Mouse (Mus musculus): ENCODE results near the gene Gm13723. TPM values are rescaled to one million over a fixed set of nuclear protein-coding genes. Genes with fewer than 3 reads are reported as not detected.

Gene Gm13723
- not detected in 2 replicates for polyA plus RNA-seq (2015; fragmentation: Nextera tagmentation; extraction: Ambion mirVana)

GRCm38 (mm10) chr2:86874702-86875101 is at the start of gene Gm13723:
Gm13723 (minus strand) TSS chr2:86874802.
- Histone ChIP-seq H3K4me2 (no peak within 1 kb of the TSS), H3K27ac (no peak within 1 kb of the TSS), H3K27me3 (no peaks in the 10 kb centered on the region), H3K9me3 (replicated peaks) (no peaks in the 10 kb centered on the region), H3K36me3 (no peaks in the 10 kb centered on the region), H3K4me1 (replicated peaks) (no peaks in the 10 kb centered on the region), H3K9ac (no peak within 1 kb of the TSS), H3K4me3 (no peak within 1 kb of the TSS)
- WGBS = 54% methylated on average over 1 of the region's 1 CpGs
- no peak for ATAC-seq (replicated peaks; ENCODE audit: insufficient number of reproducible peaks, insufficient read depth, low FRiP score, low read depth)

GRCm38 (mm10) chr2:86905647-86906046 is 31.0 kb upstream of the Gm13723 start:
- Histone ChIP-seq H3K27me3 (no peaks in the 10 kb centered on the region), H3K4me2 (no peak overlapping the region), H3K4me3 (no peak overlapping the region), H3K4me1 (replicated peaks) (no peaks in the 10 kb centered on the region), H3K9me3 (replicated peaks) (no peaks in the 10 kb centered on the region), H3K27ac (no peak overlapping the region), H3K9ac (no peak overlapping the region), H3K36me3 (no peaks in the 10 kb centered on the region)
- no peak for ATAC-seq (replicated peaks; ENCODE audit: insufficient number of reproducible peaks, insufficient read depth, low FRiP score, low read depth)
- WGBS = 76% methylated on average over 2 of the region's 2 CpGs

GRCm38 (mm10) chr2:86892116-86892515 is 17.5 kb upstream of the Gm13723 start, which contains the start of gene Olfr1097:
Olfr1097 (minus strand) TSS chr2:86892216.
- H3K4me2 ChIP-seq = no peak within 1 kb of the TSS
- WGBS = 75% methylated on average over 1 of the region's 1 CpGs
- H3K9ac ChIP-seq = no peak within 1 kb of the TSS
- no peak within 1 kb of the TSS for H3K27ac ChIP-seq
- ATAC-seq (replicated peaks; ENCODE audit: insufficient number of reproducible peaks, insufficient read depth, low FRiP score, low read depth) = no peak
- H3K27me3 ChIP-seq = no peaks in the 10 kb centered on the region
- H3K4me1 ChIP-seq (replicated peaks) = no peaks in the 10 kb centered on the region
- no peaks in the 10 kb centered on the region for H3K9me3 ChIP-seq (replicated peaks)
- no peak within 1 kb of the TSS for H3K4me3 ChIP-seq
- no peaks in the 10 kb centered on the region for H3K36me3 ChIP-seq

DNA sequence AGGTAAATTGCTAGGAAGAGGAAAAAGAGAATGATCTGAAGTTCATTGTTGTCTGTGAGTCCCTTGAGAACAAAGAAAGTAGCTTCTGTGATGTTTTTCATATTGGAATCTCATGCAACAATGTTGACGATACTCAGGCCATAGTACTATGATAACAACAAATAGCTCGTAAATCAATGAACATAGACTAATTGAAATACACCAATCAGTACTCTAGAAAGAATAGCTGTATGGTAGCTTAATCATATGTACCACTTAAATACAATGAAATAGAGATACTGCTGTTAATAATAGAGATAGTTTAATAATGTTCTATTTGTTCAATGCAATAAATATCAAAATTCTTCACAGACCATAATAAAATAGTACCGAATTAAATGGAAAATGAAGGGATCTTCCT is 23.0 kb downstream of the Gm13723 start, which contains the start of gene Olfr1095:
Olfr1095 (minus strand) TSS at position 101 of the 400 bp plus-strand sequence.
- H3K27me3 ChIP-seq = no peaks in the 10 kb centered on the region
- H3K4me2 ChIP-seq = no peak within 1 kb of the TSS
- H3K4me3 ChIP-seq = no peak within 1 kb of the TSS
- no peaks in the 10 kb centered on the region for H3K9me3 ChIP-seq (replicated peaks)
- H3K36me3 ChIP-seq = no peaks in the 10 kb centered on the region
- 84% methylated on average over 3 of the region's 3 CpGs for WGBS
- no peak within 1 kb of the TSS for H3K27ac ChIP-seq
- H3K4me1 ChIP-seq (replicated peaks) = no peaks in the 10 kb centered on the region
- H3K9ac ChIP-seq = no peak within 1 kb of the TSS
- no peak for ATAC-seq (replicated peaks; ENCODE audit: insufficient number of reproducible peaks, insufficient read depth, low FRiP score, low read depth)

DNA sequence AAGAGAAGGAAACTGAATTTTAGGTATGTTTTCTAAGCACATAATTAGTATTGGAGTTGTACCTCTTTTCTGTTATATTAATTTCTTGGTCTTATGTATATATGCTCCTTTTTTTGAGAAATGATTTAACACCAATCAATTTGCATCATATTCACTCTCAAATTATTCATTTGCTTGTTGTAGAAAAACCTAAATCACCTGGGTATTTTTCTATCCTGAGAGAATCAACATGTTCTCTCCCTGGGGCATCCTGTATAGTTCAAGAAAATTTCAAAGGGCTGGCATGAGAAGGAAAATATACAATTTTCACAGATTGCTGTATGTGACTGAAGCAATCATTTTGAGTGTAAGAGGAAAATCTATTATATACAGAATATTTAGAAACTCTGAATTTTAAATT is 50.2 kb downstream of the Gm13723 start, which contains the start of gene Olfr1094:
Olfr1094 (plus strand) TSS at position 301 of the 400 bp plus-strand sequence.
- H3K4me2 ChIP-seq = no peak within 1 kb of the TSS

More for the DNA sequence above, 50.2 kb downstream of the Gm13723 start, which contains the start of gene Olfr1094:
- Histone ChIP-seq H3K36me3 (no peaks in the 10 kb centered on the region), H3K27ac (no peak within 1 kb of the TSS), H3K27me3 (no peaks in the 10 kb centered on the region), H3K9me3 (replicated peaks) (no peaks in the 10 kb centered on the region), H3K4me1 (replicated peaks) (no peaks in the 10 kb centered on the region), H3K9ac (no peak within 1 kb of the TSS), H3K4me3 (no peak within 1 kb of the TSS)
- ATAC-seq (replicated peaks; ENCODE audit: insufficient number of reproducible peaks, insufficient read depth, low FRiP score, low read depth) = no peak

Other genes starting within 250 kb of the Gm13723 start
- gene Olfr1084, start 235.1 kb downstream of the Gm13723 start, polyA plus RNA-seq (2015; fragmentation: Nextera tagmentation; extraction: Ambion mirVana) = not detected in 2 replicates
- gene Olfr1085, start 212.8 kb downstream of the Gm13723 start, polyA plus RNA-seq (2015; fragmentation: Nextera tagmentation; extraction: Ambion mirVana) = not detected in 2 replicates
- gene Olfr1086, start 194.7 kb downstream of the Gm13723 start, polyA plus RNA-seq (2015; fragmentation: Nextera tagmentation; extraction: Ambion mirVana) = not detected in 2 replicates
- not detected in 2 replicates for gene Olfr1087, start 176.4 kb downstream of the Gm13723 start, polyA plus RNA-seq (2015; fragmentation: Nextera tagmentation; extraction: Ambion mirVana)
- not detected in 2 replicates for gene Olfr1089, start 141.1 kb downstream of the Gm13723 start, polyA plus RNA-seq (2015; fragmentation: Nextera tagmentation; extraction: Ambion mirVana)
- gene Olfr1090, start 115.8 kb downstream of the Gm13723 start, polyA plus RNA-seq (2015; fragmentation: Nextera tagmentation; extraction: Ambion mirVana) = not detected in 2 replicates
- not detected in 2 replicates for gene Olfr1093, start 92.3 kb downstream of the Gm13723 start, polyA plus RNA-seq (2015; fragmentation: Nextera tagmentation; extraction: Ambion mirVana)
- gene Olfr141, start 64.8 kb downstream of the Gm13723 start, polyA plus RNA-seq (2015; fragmentation: Nextera tagmentation; extraction: Ambion mirVana) = not detected in 2 replicates
- not detected in 2 replicates for gene Olfr1094, start 50.1 kb downstream of the Gm13723 start, polyA plus RNA-seq (2015; fragmentation: Nextera tagmentation; extraction: Ambion mirVana)
- not detected in 2 replicates for gene Olfr1095, start 23.1 kb downstream of the Gm13723 start, polyA plus RNA-seq (2015; fragmentation: Nextera tagmentation; extraction: Ambion mirVana)
- gene Olfr1097, start 17.4 kb upstream of the Gm13723 start, polyA plus RNA-seq (2015; fragmentation: Nextera tagmentation; extraction: Ambion mirVana) = not detected in 2 replicates
- gene Olfr1098, start 49.7 kb upstream of the Gm13723 start, polyA plus RNA-seq (2015; fragmentation: Nextera tagmentation; extraction: Ambion mirVana) = not detected in 2 replicates
- not detected in 2 replicates for gene Olfr1099, start 85.9 kb upstream of the Gm13723 start, polyA plus RNA-seq (2015; fragmentation: Nextera tagmentation; extraction: Ambion mirVana)
- gene Olfr1100, start 105.2 kb upstream of the Gm13723 start, polyA plus RNA-seq (2015; fragmentation: Nextera tagmentation; extraction: Ambion mirVana) = not detected in 2 replicates
- gene Olfr1101, start 116.4 kb upstream of the Gm13723 start, polyA plus RNA-seq (2015; fragmentation: Nextera tagmentation; extraction: Ambion mirVana) = not detected in 2 replicates
- gene Olfr1102, start 123.6 kb upstream of the Gm13723 start, polyA plus RNA-seq (2015; fragmentation: Nextera tagmentation; extraction: Ambion mirVana) = not detected in 2 replicates
- not detected in 2 replicates for gene Olfr1104, start 152.3 kb upstream of the Gm13723 start, polyA plus RNA-seq (2015; fragmentation: Nextera tagmentation; extraction: Ambion mirVana)
- gene Olfr1105, start 161.7 kb upstream of the Gm13723 start, polyA plus RNA-seq (2015; fragmentation: Nextera tagmentation; extraction: Ambion mirVana) = not detected in 2 replicates
- not detected in 2 replicates for gene Olfr1106, start 177.5 kb upstream of the Gm13723 start, polyA plus RNA-seq (2015; fragmentation: Nextera tagmentation; extraction: Ambion mirVana)
- gene Olfr1107, start 201.0 kb upstream of the Gm13723 start, polyA plus RNA-seq (2015; fragmentation: Nextera tagmentation; extraction: Ambion mirVana) = not detected in 2 replicates
- gene Olfr1109, start 221.2 kb upstream of the Gm13723 start, polyA plus RNA-seq (2015; fragmentation: Nextera tagmentation; extraction: Ambion mirVana) = not detected in 2 replicates
- gene Olfr259, start 239.8 kb upstream of the Gm13723 start, polyA plus RNA-seq (2015; fragmentation: Nextera tagmentation; extraction: Ambion mirVana) = not detected in 2 replicates

Data from heart, embryonic 15.5 days (tissue).